Mouse (Mus musculus): ENCODE measurements around the gene Hcrtr1.

Gene Hcrtr1

GRCm38 (mm10) chr4:130121560-130121959, 17.6 kb downstream of the Hcrtr1 start:
- DNase-seq (ENCODE audit: low read depth, low spot score) = no peak

GRCm38 (mm10) chr4:130120752-130121151, 18.4 kb downstream of the Hcrtr1 start:
- DNase-seq (ENCODE audit: low read depth, low spot score) = no peak

DNA sequence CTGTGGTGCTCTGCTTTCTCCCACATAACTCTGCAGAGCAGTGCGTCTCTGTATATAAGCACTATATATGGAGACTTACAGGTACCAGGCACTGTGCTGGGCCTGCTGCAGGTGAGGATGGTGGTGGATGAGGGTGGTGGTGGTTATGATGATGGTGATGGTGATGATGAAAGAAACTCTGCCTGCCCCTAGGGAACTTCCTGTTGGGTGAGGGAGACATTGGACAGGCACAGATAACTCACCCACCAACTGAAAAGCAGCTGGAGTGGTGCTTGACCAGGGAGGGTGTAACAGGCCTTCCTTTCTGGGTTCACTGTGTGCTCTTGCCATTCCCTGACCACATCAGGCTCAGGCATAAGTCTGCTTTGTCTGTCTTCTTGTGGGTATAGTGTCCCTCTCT, 26.4 kb downstream of the Hcrtr1 start:
- peak; percentile 37 for DNase-seq (ENCODE audit: low read depth, low spot score)

GRCm38 (mm10) chr4:130112299-130112698, 26.9 kb downstream of the Hcrtr1 start:
- DNase-seq (ENCODE audit: low read depth, low spot score) = peak; percentile 88

GRCm38 (mm10) chr4:130110091-130110490, 29.1 kb downstream of the Hcrtr1 start:
- no peak for DNase-seq (ENCODE audit: low read depth, low spot score)

DNA sequence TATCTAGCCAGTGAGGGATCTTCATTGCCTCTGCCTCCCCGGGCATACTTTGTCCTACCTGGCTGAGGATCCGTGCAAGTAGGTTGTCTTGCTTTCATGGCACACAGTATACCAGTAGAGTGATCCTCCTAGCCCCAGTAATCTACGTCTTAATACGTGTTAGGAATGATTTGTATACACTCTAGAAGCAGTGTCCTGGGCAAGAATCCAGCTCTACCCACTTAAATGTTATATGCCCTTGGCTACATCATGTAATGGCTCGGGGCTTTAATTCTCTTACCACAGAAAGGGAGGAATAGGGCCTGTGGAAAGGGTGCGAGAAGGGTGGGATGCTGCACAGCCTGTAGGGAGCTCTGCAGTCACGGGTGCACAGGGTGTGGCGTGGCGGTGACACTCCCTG, 29.5 kb downstream of the Hcrtr1 start:
- DNase-seq (ENCODE audit: low read depth, low spot score) = peak; percentile 49

- DNase-seq (ENCODE audit: low read depth, low spot score) = peak; percentile 91
Observed at GRCm38 (mm10) chr4:130108929-130109328, 30.2 kb downstream of the Hcrtr1 start.

DNA sequence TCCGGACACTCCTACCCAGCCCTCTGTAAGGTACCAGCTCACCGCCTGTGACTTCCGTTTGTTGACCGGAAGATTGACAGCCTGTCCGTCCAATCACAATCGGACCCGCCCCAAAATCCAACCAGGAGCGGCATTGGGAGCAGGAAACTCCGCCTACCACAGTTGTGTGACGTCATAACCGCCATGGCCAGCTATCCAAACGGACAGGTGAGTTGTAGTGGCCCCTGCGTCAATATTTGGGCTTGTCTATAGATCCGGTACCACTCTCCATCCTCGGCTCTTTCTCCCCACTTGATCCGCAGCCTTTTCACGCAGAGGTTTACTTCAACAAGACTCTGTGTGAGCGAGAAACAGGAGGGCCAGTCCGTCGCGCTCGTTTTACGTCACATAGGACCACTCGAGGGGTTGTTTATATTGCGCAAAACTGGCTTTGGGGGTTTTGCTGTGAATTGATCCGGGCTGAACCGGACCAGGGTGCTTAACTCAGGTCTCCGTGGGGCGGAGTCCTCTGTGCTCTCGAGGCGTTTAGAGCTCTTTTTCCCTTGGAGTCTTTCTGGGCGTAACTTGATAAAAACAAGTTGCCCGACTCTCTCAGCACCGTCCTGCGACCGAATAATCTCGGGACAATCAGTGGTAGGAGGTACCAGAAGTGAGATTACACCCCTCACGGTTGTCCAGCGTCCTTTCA, 31.6 kb downstream of the Hcrtr1 start:
- DNase-seq (ENCODE audit: low read depth, low spot score) = peak; percentile 100

GRCm38 (mm10) chr4:130107065-130107443, 32.1 kb downstream of the Hcrtr1 start:
- no peak for DNase-seq (ENCODE audit: low read depth, low spot score)

- peak; percentile 89 for DNase-seq (ENCODE audit: low read depth, low spot score)
Observed at GRCm38 (mm10) chr4:130104584-130104983, 34.6 kb downstream of the Hcrtr1 start.

GRCm38 (mm10) chr4:130103632-130104031, 35.5 kb downstream of the Hcrtr1 start:
- DNase-seq (ENCODE audit: low read depth, low spot score) = peak; percentile 20

- no peak for DNase-seq (ENCODE audit: low read depth, low spot score)
Observed at GRCm38 (mm10) chr4:130102111-130102651, 37.0 kb downstream of the Hcrtr1 start, which contains the start of gene Pef1. TSS of gene Pef1 (plus strand) at chr4:130102558.

DNA sequence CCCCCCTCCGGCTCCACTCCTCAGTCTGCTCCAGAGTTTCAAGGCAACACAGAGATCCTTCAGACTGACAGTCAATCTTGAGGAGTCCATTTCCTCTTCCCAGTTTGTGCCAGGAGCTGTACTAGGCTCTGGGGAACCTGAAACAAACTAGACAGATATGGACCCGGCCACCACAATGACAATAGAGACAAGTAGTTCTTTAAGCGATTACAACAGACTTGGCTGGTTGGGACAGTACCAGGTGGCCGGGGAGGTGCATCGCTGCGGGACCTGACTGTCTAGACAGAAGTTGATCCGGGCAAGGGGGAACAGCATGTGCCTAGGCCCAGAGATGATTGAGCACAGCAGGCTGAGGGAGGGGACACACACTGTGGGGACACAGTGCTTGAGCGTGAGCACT, 38.0 kb downstream of the Hcrtr1 start:
- DNase-seq (ENCODE audit: low read depth, low spot score) = peak; percentile 36

DNA sequence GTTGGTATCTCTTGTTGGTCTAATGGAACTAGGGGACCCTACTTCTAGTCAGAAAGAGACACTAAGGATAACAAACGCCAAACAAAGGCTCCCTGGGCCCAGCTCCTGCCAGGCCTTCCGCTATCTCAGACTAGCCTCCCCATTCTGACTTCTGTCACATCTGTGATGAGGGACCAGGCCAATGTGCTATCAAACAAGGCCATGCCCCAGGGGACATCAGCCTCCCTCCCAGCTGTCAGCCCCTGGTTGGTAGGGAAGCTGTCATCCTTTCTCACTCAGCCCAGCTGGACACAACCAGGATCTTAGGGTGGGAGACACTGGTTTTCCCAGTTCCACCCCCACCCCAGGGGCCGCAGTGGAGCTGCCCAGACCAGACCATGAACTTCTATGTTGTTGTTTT, 44.0 kb downstream of the Hcrtr1 start:
- DNase-seq (ENCODE audit: low read depth, low spot score) = no peak

DNA sequence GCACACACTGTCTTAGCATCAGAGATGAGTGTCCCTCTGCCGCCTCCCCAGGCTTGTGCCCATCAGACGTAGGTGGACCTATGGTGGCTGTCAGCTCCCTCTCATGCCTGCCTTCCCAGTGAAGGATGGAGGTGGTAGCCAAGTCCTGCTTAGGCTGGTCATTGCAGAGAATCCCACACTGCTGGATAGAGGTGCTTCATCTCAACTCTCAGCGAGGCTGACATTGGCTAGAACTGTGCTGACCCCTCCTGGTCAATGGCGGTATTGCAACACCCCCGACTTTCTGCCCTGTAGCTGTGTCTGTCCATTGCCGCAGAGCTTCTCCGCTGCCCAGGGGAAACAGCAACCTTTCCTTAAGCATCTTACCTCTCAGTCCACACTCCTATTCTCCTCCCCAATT, 51.9 kb downstream of the Hcrtr1 start:
- DNase-seq (ENCODE audit: low read depth, low spot score) = peak; percentile 90

DNA sequence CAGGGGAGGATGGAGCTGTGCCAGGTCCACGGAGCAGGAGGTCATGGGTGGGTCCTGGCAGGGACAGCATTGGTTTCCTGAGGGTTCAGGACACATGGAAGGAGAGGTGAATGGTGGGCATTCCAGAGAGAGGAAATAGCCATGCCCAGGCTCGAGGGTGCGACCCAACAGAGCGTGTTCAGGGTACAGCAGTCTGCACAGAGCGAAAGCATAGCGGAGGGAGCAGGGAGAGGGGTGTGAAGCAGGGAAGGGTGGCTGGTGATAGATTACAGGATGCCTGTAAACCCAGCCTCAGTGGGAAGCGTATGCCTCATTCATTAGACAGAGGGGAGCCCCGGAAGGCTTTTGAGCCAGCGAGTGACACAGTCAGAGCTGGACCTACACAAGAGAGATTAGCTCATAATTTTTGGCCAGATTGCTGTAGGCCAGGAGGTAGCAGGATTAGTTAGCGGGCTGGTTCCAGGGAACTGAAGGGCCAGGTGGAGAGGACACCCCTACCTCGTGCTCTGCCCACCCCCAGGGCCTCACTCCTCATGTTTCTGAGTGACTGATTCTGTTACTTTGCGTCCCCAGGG, 53.8 kb downstream of the Hcrtr1 start:
- no peak for DNase-seq (ENCODE audit: low read depth, low spot score)

DNA sequence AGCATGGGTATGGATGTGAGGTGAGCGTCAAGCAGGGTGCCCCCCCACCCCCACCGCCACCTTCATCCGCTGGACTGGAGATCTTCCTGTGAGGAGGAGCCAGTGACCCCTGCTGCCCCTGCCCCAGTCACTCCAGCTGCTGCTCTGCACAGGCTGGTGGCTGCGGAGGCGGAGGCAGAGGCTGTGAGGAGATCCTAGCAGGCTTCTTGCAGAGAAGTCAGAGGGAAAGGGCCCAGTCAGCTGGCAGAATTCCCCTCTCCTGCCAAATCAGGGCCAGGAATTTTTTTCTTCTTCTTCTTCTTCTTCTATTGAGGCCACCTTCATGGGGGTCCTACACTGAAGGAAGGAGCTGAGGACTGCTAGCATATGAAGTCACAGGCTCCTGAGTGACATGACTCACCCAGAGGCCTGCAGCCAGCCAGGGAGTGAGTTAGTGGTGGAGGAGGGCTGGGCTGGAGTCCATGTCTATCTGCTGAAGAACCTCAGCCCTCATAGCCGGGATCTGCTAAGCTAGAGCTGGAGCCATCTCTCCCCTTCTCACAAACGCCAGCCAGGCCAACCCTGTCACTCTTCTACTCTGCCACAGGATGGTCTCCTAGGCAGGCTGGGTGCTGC, 54.7 kb downstream of the Hcrtr1 start:
- DNase-seq (ENCODE audit: low read depth, low spot score) = peak; percentile 82

- no peak for DNase-seq (ENCODE audit: low read depth, low spot score)
Observed at GRCm38 (mm10) chr4:130082211-130082610, 56.9 kb downstream of the Hcrtr1 start.

- DNase-seq (ENCODE audit: low read depth, low spot score) = peak; percentile 26
Observed at GRCm38 (mm10) chr4:130081345-130082190, 57.6 kb downstream of the Hcrtr1 start.

All from 3T3-L1 (cell line).